Comparison of ENCODE assay signal across 16 mouse cellular contexts in genomic region chr17:27497798-27498197, GRCm38 (mm10). TPM values are rescaled to one million over a fixed set of nuclear protein-coding genes. Genes with fewer than 3 reads are reported as not detected.
"Had no signal": no experiment of that assay in that cellular context is flagged by ENCODE, and none has a peak within 500 bp of the region (broad histone marks: within the 10 kb centered on the region; RNA-seq: fewer than 3 reads in every experiment).

No protein-coding gene starts in this region.

- H3K9ac ChIP-seq: limb, embryonic 12.5 days; limb, embryonic 15.5 days; liver, embryonic 14.5 days; liver, postnatal 0 days; lung, embryonic 14.5 days; midbrain, embryonic 13.5 days had no signal

- H3K27me3 ChIP-seq: midbrain, embryonic 13.5 days had no signal

- H3K4me3 ChIP-seq: limb, embryonic 12.5 days; limb, embryonic 15.5 days; midbrain, embryonic 13.5 days had no signal

- DNase-seq: kidney, adult 18-20 months; kidney, adult 9 months; kidney, postnatal 14 days; kidney, postnatal 4 days; left cerebral cortex, postnatal 4 days; liver, postnatal 0 days; lung, embryonic 14.5 days; right cerebral cortex, postnatal 4 days had no signal

- H3K9me3 ChIP-seq: limb, embryonic 12.5 days; limb, embryonic 15.5 days; midbrain, embryonic 13.5 days had no signal

- H3K4me2 ChIP-seq: limb, embryonic 12.5 days; limb, embryonic 15.5 days; liver, embryonic 11.5 days; lung, embryonic 14.5 days; midbrain, embryonic 13.5 days had no signal

- ATAC-seq: liver, postnatal 0 days; lung, postnatal 0 days; midbrain, embryonic 13.5 days had no signal

- H3K27ac ChIP-seq: limb, embryonic 12.5 days; limb, embryonic 15.5 days; liver, embryonic 14.5 days; macrophage; midbrain, embryonic 13.5 days; stomach, postnatal 0 days had no signal

- H3K36me3 ChIP-seq: limb, embryonic 12.5 days; limb, embryonic 15.5 days; midbrain, embryonic 13.5 days had no signal

RNA-seq across cellular contexts. Expression of gene Grm4, which starts 23.4 kb away (rescaled TPM):
- polyA plus RNA-seq: liver, postnatal 0 days; lung, postnatal 0 days; macrophage had no signal
